Mouse (Mus musculus): ENCODE data around the gene Pdpk1.

Pdpk1 gene

DNA sequence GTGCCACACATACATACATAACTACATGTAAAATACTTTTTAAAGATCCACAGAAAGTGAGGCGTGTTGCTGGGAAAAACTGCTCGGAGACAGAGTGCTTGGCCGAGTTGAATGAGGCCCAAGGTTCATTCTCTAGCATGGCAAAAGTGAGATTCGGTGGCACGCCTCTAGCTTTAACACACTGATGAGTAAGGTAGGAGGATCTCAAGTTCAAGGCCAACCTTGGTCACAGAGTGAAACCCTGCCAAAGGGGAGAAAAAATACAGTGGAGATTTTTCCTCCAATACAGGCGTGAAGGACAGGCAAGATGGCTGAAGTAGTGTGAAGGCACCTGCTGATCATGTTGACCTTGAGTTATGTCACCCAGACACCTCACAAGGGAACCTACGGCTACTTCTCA, 1.3 kb downstream of the Pdpk1 start:
- TF ChIP-seq GATA4 (IDR thresholded peaks at IDR 0.05; ENCODE audit: insufficient replicate concordance, low read length): no peak

DNA sequence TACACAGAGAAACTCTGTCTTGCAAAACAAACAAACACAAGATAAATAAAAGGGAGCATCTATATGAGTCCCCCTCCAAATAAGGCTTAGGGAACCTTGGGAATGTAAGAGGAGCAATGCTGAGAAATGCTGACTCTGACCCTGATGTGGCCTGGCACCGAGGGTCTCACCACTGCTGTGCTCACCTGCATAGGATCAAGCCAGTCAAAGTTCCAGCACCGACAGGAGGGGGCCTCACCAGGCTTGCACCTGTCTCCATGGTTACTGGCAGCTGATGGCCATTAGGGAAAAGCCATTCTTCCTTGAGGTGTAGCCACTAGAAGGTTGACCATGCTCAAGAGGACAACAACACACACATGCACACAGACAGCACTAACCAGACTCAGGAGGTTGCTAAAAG, 7.8 kb downstream of the Pdpk1 start:
- no peak for TF ChIP-seq GATA4 (IDR thresholded peaks at IDR 0.05; ENCODE audit: insufficient replicate concordance, low read length)

DNA sequence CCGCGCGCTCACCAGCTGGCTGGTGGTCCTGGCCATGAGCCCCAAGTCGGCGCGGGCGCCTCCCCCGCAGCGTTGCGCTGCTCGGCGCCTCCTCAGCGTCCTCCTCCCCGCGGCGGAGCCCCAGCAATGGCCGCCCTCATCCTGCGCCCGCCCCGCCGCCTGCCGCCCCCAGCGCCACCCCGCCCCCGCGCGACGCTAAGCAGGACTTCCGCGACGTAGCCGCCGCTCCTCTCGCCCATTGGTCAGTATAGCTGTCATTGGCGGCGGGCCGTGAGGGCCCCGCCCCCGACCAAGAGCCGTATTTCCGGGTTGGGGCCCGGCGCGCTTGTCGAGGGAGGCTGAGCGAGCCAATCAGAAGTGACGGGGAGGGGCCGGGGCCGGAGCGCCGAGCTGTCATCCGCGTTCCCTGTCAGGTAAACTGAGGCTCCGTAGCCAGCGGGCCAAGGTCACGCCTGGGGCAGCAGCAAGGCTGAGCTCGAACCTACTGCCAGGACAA, 9.3 kb downstream of the Pdpk1 start:
- no peak for TF ChIP-seq GATA4 (IDR thresholded peaks at IDR 0.05; ENCODE audit: insufficient replicate concordance, low read length)

- no peak for TF ChIP-seq GATA4 (IDR thresholded peaks at IDR 0.05; ENCODE audit: insufficient replicate concordance, low read length)
Observed at GRCm38 (mm10) chr17:24140845-24141424, 9.8 kb downstream of the Pdpk1 start.

DNA sequence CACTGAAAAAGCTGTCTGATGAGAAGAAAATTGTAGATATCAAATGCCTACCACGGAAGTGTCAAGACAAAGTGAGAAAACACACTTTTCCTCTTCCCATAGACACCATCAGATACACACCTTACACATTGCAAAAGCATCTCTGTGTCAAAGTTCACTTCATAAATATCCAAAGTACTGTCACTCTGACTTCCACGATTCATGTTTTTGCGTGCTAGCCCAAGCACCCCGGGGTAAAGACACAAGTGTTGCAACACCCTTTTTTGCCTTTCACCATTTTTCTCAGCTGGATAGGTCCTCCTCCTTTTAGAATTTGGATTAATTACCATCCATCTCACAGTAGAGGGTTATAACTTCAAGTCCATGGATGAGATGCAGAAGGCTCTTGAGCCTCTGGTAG, 10.8 kb downstream of the Pdpk1 start:
- no peak for TF ChIP-seq GATA4 (IDR thresholded peaks at IDR 0.05; ENCODE audit: insufficient replicate concordance, low read length)

DNA sequence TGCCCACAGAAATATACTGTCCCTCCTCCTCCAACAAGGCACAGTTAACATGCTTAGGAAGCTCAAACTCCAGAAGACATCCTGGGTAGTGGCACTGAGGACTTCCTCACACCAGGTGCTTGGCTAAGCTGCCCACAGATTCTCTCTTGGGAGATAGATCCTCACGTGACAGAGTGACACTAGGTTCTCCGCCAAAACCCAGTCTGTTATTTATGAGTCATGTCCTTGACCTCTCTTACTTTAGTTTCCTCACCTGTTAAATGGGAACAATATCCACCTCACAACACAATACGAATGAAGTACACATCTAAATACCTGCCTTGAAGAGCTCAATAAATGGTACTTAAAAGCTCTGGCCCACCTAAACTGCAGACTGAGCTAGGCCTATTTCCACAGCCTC, 11.5 kb downstream of the Pdpk1 start:
- TF ChIP-seq GATA4 (IDR thresholded peaks at IDR 0.05; ENCODE audit: insufficient replicate concordance, low read length): no peak

DNA sequence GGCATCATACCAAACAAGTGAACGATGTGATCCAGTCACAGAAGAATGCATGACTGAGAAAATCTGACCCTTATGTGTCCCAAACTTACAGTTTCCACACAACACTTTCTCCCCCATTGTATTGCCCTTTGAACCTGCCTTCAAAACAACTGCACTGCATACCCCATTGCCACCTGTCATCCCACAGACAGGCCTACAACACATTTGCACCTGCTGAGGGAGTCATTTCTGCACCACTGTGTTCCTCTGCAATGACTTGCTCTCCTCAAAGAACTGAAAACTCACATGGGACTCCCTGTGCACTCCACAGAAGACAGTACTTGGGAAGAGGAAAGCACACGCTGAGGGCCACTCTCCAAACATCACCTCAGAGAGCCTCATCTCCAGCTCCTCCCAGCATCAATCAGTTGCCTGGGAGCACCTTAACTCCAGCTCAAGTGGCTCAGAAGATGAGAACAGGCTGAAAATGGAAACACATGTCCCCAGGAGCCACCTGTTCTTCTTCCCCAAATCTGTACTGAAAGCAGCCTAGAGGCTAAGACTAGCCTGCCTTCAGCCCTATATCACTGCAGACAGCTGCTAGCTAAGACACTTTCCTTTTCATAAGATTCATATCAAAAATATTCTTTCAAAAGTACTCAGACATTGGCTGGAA, 13.4 kb downstream of the Pdpk1 start:
- TF ChIP-seq GATA4 (IDR thresholded peaks at IDR 0.05; ENCODE audit: insufficient replicate concordance, low read length): no peak

DNA sequence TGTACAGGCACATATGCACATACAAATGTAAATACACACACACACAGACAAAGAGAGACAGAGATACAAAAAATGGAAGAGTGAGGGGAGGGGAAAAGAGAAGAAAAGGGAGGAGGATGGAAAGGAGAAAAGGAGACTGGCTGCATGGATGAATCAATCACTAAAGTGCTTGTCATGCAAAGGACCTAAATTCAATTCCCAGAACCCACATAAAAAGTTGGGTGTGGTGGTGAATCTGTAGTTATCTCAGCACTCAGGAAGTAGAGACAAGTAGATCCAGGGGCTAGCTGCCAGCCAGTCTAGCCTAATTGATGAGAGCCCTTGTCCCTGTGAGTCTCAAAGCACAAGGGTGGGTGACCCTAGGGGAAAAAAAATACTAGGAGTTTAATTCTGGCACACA, 16.7 kb downstream of the Pdpk1 start:
- no peak for TF ChIP-seq GATA4 (IDR thresholded peaks at IDR 0.05; ENCODE audit: insufficient replicate concordance, low read length)

- TF ChIP-seq GATA4 (IDR thresholded peaks at IDR 0.05; ENCODE audit: insufficient replicate concordance, low read length): no peak
Observed at GRCm38 (mm10) chr17:24131570-24131969, 19.2 kb downstream of the Pdpk1 start.

GRCm38 (mm10) chr17:24127592-24127991, 23.1 kb downstream of the Pdpk1 start:
- TF ChIP-seq GATA4 (IDR thresholded peaks at IDR 0.05; ENCODE audit: insufficient replicate concordance, low read length): no peak

DNA sequence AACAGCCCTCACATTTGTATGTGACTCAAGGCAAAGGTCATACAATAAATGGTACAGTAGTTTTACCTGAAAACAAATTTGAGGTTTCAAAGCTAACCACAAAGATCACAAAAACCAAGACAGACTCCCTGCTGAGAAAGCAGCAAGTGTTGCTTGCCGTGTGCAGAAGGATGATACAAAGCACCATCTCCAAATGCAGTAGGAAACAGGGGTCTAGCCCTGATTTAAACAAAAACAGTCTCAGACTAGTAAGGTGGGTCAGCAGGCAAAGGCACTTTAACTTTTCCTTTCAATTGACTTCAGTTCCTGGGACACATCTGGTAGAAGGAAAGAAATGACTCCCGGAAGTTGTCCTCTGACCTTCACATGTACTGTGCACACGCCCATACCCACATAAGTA, 23.9 kb downstream of the Pdpk1 start:
- no peak for TF ChIP-seq GATA4 (IDR thresholded peaks at IDR 0.05; ENCODE audit: insufficient replicate concordance, low read length)

- TF ChIP-seq GATA4 (IDR thresholded peaks at IDR 0.05; ENCODE audit: insufficient replicate concordance, low read length): no peak
Observed at GRCm38 (mm10) chr17:24119446-24119845, 31.3 kb downstream of the Pdpk1 start.

DNA sequence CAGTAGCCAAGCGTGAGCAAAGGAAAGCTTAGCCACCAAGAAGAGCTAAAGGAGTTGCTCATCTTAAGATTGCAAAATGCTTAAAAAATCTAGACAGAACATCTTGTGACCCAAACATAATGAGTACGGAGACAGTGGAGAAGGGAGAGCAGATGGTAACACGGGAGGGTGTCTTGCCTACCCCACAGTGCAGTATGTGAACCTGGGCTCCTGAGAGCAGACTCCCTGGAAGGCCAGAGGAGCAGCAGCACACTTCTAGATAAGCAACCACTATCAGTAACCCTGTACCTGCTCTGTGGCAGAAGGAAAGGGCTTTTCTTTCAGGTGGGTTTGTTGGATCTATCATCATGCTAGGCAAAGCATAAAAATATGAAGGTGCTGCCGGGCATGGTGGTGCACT, 37.7 kb downstream of the Pdpk1 start:
- TF ChIP-seq GATA4 (IDR thresholded peaks at IDR 0.05; ENCODE audit: insufficient replicate concordance, low read length): no peak

DNA sequence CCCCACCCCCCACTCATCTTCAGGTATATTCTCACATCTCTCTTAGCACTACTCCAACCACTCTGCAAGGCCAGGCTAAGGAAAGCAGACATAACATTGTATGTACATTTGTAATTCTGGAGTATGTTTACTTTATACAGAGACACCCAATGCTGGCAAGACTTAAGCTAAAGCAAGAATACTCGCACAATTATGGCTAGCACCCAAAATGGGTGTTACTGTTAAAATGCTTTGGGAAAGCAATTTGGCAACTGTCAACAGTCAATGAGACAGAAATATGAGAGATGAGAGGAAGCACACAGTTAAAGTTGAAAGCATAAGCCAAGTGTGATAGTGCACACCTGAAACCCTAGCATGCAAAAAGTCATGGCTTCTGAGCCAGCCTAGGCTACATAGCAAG, 39.5 kb downstream of the Pdpk1 start:
- TF ChIP-seq GATA4 (IDR thresholded peaks at IDR 0.05; ENCODE audit: insufficient replicate concordance, low read length): no peak

DNA sequence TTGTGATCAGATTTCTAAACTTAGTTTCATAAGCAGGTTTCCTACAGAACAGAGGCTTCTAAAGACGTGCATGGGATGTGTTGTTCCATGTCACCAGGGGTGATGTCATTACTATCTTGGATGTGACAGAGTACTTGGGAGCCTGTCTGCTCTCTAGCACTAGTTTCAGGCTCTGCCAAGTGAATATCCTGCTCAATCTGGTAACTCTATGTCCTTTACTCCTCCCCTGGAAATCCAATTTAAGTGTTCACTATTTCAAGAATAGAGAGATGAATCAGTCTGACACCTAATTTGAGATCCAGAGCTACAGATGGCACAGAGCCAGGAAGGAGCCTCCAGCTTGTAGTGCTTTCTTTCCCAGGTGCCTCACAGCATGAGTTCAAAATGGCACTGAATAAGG, 41.8 kb downstream of the Pdpk1 start:
- no peak for TF ChIP-seq GATA4 (IDR thresholded peaks at IDR 0.05; ENCODE audit: insufficient replicate concordance, low read length)

- TF ChIP-seq GATA4 (IDR thresholded peaks at IDR 0.05; ENCODE audit: insufficient replicate concordance, low read length): no peak
Observed at GRCm38 (mm10) chr17:24105111-24105510, 45.6 kb downstream of the Pdpk1 start.

- no peak for TF ChIP-seq GATA4 (IDR thresholded peaks at IDR 0.05; ENCODE audit: insufficient replicate concordance, low read length)
Observed at GRCm38 (mm10) chr17:24098354-24098753, 52.4 kb downstream of the Pdpk1 start.

Measured in liver, adult (tissue).